Mouse (Mus musculus) stomach, embryonic 16.5 days (tissue): ENCODE measurements around the gene Olfr642. TPM values are rescaled to one million over a fixed set of nuclear protein-coding genes. Genes with fewer than 3 reads are reported as not detected.

ENCODE experiments used
- ATAC-seq: fragments of 200-750 bp; cut with Nextera tagmentation; 2 replicates; pipeline ENCODE4 v1.8.0; 2017; ENCODE audit warnings: moderate number of reproducible peaks, moderate TSS enrichment; ENCODE audit not compliant: insufficient read depth, low FRiP score
- H3K27ac ChIP-seq: fragments of 300-500 bp; sonication (generic); 2 replicates; pipeline ENCODE4 v1.5.1; 2014; ENCODE audit warnings: low read length
- H3K27me3 ChIP-seq: fragments of 300-500 bp; sonication (generic); 2 replicates; pipeline ENCODE4 v1.6.1; 2014; ENCODE audit warnings: low read length, control low read depth, mixed read lengths; ENCODE audit not compliant: control insufficient read depth, insufficient read depth
- H3K36me3 ChIP-seq: fragments of 300-500 bp; sonication (generic); 2 replicates; pipeline ENCODE4 v1.6.1; 2014; ENCODE audit warnings: low read length; ENCODE audit not compliant: control insufficient read depth, insufficient read depth
- H3K4me1 ChIP-seq: fragments of 300-500 bp; sonication (generic); 2 replicates; pipeline ENCODE4 v1.6.1; 2014; ENCODE audit warnings: low read length, control low read depth, mixed read lengths; ENCODE audit not compliant: control insufficient read depth, insufficient read depth
- H3K4me2 ChIP-seq: fragments of 300-500 bp; sonication (generic); 2 replicates; pipeline ENCODE4 v1.6.1; 2014; ENCODE audit warnings: low read depth, low read length, mixed read lengths
- H3K4me3 ChIP-seq: fragments of 300-500 bp; sonication (generic); replicated peaks from 2 replicates; pipeline ENCODE4 v1.5.1; 2014; ENCODE audit warnings: mild to moderate bottlenecking, low read length
- H3K9ac ChIP-seq: fragments of 300-500 bp; sonication (generic); 2 replicates; pipeline ENCODE4 v1.6.1; 2014; ENCODE audit warnings: low read length
- H3K9me3 ChIP-seq: fragments of 300-500 bp; sonication (generic); replicated peaks from 2 replicates; pipeline ENCODE4 v1.6.1; 2016; ENCODE audit warnings: low read length, control low read depth; ENCODE audit not compliant: control insufficient read depth
- WGBS: fragments of 180-500 bp; shearing (Covaris S2); extraction: QIAGEN DNeasy Blood & Tissue Kit; methylation state at CpG from one replicate; pipeline ENCODE4 v1.1.7; 2014; 5-methylcytosine and 5-hydroxymethylcytosine counted together
- polyA plus RNA-seq: library from polyadenylated mRNA; unstranded; fragments of >200 nt; fragmentation: Nextera tagmentation; extraction: Ambion mirVana; gene quantifications from 2 replicates; pipeline ENCODE4 v1.2.1, GENCODE M21; 2015

Olfr642 gene
- polyA plus RNA-seq, 1 experiment from 2014 or later: not detected

DNA sequence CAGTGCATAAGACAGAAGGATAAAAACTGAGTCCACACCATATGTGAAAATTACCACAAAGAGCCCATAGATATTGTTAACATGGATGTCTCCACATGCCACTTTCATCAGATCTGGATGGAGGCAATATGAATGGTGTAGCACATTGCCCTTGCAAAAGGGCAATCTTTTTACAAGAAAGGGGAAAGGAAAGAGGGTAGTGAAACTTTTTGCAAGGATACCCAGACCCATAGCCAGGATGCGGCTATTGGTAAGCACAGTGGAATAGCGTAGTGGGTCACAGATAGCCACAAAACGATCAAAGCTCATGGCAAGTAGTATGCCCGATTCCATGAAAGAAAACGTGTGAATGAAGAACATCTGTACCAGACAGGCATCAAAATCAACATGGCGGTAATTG, 30.8 kb downstream of the Olfr642 start:
- no peak for ATAC-seq
- no peaks in the 10 kb centered on the region for H3K27me3 ChIP-seq
- H3K4me3 ChIP-seq: no peak overlapping the region
- 88% methylated on average over 6 of the region's 6 CpGs for WGBS
- no peaks in the 10 kb centered on the region for H3K9me3 ChIP-seq
- H3K36me3 ChIP-seq: no peaks in the 10 kb centered on the region
- H3K4me2 ChIP-seq: no peak overlapping the region
- H3K27ac ChIP-seq: no peak overlapping the region
- H3K9ac ChIP-seq: no peak overlapping the region
- no peaks in the 10 kb centered on the region for H3K4me1 ChIP-seq

DNA sequence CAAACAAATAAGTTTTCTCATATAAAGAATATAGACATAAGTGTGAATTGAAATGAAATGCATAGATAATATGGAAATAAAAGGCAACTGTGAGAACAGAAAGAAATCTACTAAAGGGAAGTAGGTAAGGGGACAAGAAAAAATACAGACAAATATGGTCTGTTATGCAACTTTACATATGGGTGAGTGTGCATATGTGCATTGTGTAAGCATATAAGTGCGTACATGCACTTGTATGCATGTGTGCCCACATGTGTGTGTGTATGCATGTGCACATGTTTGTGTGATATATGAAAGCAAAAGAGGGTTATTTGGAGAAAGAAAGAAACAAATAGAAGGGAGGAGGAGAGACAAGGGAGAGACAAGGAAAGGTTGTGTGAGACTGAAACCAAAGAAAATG, 33.5 kb downstream of the Olfr642 start:
- Histone ChIP-seq H3K36me3 (no peaks in the 10 kb centered on the region), H3K9me3 (no peaks in the 10 kb centered on the region), H3K27me3 (no peaks in the 10 kb centered on the region), H3K4me1 (no peaks in the 10 kb centered on the region), H3K4me2 (no peak overlapping the region), H3K9ac (no peak overlapping the region), H3K27ac (no peak overlapping the region), H3K4me3 (no peak overlapping the region)
- WGBS: 79% methylated on average over 1 of the region's 1 CpGs
- ATAC-seq: no peak

DNA sequence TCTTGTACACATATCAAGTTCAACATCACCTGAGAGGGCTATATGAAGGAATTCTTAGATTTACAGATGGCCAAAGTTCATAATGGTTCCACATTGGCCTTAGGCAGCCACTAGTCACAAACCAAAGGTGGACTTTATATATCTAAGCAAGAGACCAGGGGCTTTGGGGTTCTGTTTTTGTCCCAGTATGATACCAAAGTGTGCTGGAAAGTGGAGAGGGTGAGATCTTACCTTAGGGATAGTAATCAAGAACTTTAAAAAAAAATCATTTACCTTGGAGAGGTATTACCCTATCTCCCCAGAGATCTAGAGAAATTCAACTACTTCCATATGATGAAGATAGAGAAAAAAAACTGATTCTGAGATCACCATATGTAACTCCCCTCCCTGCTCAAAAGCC, 35.3 kb downstream of the Olfr642 start, which contains the start of gene Olfr639:
Olfr639 (minus strand) TSS at position 101 of the 400 bp plus-strand sequence.
- no peaks in the 10 kb centered on the region for H3K9me3 ChIP-seq
- no peak for ATAC-seq
- H3K36me3 ChIP-seq: no peaks in the 10 kb centered on the region
- no peak within 1 kb of the TSS for H3K27ac ChIP-seq
- no peak within 1 kb of the TSS for H3K4me3 ChIP-seq
- H3K27me3 ChIP-seq: no peaks in the 10 kb centered on the region
- H3K9ac ChIP-seq: no peak within 1 kb of the TSS
- H3K4me1 ChIP-seq: no peaks in the 10 kb centered on the region
- H3K4me2 ChIP-seq: no peak within 1 kb of the TSS

DNA sequence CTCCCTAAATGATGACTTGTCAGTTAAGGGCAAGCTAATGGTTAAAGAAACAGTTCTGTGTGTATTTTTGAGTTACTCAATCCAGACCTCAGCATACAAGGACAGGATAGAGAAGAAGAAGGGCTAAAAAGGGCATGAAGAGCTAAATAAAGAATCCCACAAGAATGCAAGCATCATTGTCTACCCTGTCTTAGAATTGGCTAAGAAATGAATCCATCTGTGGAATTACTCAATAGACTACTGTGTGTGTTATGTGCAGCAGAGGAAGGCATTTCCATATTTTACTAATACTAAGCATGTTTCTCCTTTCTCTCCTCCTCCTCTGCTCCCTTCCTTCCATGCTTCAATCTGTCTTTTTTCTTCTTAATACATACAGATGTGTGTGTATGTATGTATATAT, 53.3 kb downstream of the Olfr642 start:
- ATAC-seq: no peak
- no peaks in the 10 kb centered on the region for H3K4me1 ChIP-seq

DNA sequence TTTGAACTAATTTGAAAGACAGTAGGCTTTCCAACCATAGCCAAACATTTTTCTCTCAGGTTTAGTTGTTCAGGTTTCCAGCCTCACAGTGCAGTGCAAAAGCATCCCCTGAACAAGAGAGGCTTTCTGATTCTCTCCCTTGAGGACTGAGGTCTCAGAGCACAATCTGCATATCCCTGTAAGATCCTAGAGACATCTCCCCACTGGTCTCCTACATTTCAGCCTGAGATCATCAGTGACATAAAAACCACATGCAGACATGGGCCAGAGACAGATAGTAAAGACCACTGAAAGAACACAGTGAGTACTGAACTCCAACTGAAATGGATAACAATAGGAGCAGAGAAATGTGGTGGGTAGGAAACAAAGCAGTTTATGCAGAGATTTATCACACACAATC, 54.0 kb downstream of the Olfr642 start, which contains the start of gene Olfr638:
Olfr638 (plus strand) TSS at position 301 of the 400 bp plus-strand sequence.
- Histone ChIP-seq H3K27ac (no peak within 1 kb of the TSS), H3K9ac (no peak within 1 kb of the TSS), H3K4me1 (no peaks in the 10 kb centered on the region), H3K27me3 (no peaks in the 10 kb centered on the region), H3K36me3 (no peaks in the 10 kb centered on the region), H3K4me3 (no peak within 1 kb of the TSS), H3K4me2 (no peak within 1 kb of the TSS), H3K9me3 (no peaks in the 10 kb centered on the region)
- ATAC-seq: no peak

More for the DNA sequence above, 53.3 kb downstream of the Olfr642 start:
- H3K36me3 ChIP-seq: no peaks in the 10 kb centered on the region
- no peak overlapping the region for H3K27ac ChIP-seq
- H3K9ac ChIP-seq: no peak overlapping the region
- no peaks in the 10 kb centered on the region for H3K27me3 ChIP-seq
- H3K4me2 ChIP-seq: no peak overlapping the region
- no peak overlapping the region for H3K4me3 ChIP-seq
- no peaks in the 10 kb centered on the region for H3K9me3 ChIP-seq

Other genes starting within 250 kb of the Olfr642 start
- 3,025 and 3,577 TPM in 2 replicates for gene Hbb-bt, start 238.7 kb downstream of the Olfr642 start, polyA plus RNA-seq
- gene Hbb-bs, start 224.6 kb downstream of the Olfr642 start, polyA plus RNA-seq: 8,981 and 9,755 TPM in 2 replicates
- not detected in 2 replicates for gene Hbb-bh2, start 212.1 kb downstream of the Olfr642 start, polyA plus RNA-seq
- gene Hbb-bh1, start 209.5 kb downstream of the Olfr642 start, polyA plus RNA-seq: 0.95 and 1.4 TPM in 2 replicates
- 35.5 and 42.6 TPM in 2 replicates for gene Hbb-y, start 199.4 kb downstream of the Olfr642 start, polyA plus RNA-seq
- not detected in 2 replicates for gene Olfr66, start 166.4 kb downstream of the Olfr642 start, polyA plus RNA-seq
- gene Olfr64, start 158.2 kb downstream of the Olfr642 start, polyA plus RNA-seq: not detected in 2 replicates
- gene Olfr65, start 149.2 kb downstream of the Olfr642 start, polyA plus RNA-seq: not detected in 2 replicates
- gene Olfr631, start 123.8 kb downstream of the Olfr642 start, polyA plus RNA-seq: not detected in 2 replicates
- not detected in 2 replicates for gene Olfr632, start 118.3 kb downstream of the Olfr642 start, polyA plus RNA-seq
- gene Olfr633, start 108.2 kb downstream of the Olfr642 start, polyA plus RNA-seq: not detected in 2 replicates
- 0.01 TPM in 1 of 2 replicates, not detected in the other for gene Olfr635, start 81.5 kb downstream of the Olfr642 start, polyA plus RNA-seq
- not detected in 2 replicates for gene Olfr638, start 53.9 kb downstream of the Olfr642 start, polyA plus RNA-seq
- not detected in 2 replicates for gene Olfr639, start 35.4 kb downstream of the Olfr642 start, polyA plus RNA-seq
- not detected in 2 replicates for gene Olfr640, start 27.1 kb downstream of the Olfr642 start, polyA plus RNA-seq
- gene Olfr641, start 17.2 kb downstream of the Olfr642 start, polyA plus RNA-seq: not detected in 2 replicates
- gene 4930516K23Rik, start 8.8 kb upstream of the Olfr642 start, polyA plus RNA-seq: not detected in 2 replicates
- gene Olfr644, start 19.2 kb upstream of the Olfr642 start, polyA plus RNA-seq: not detected in 2 replicates
- gene Olfr645, start 32.8 kb upstream of the Olfr642 start, polyA plus RNA-seq: not detected in 2 replicates
- not detected in 2 replicates for gene Olfr646, start 52.2 kb upstream of the Olfr642 start, polyA plus RNA-seq
- gene Ubqln5, start 77.2 kb upstream of the Olfr642 start, polyA plus RNA-seq: not detected in 2 replicates
- gene Olfr643, start 84.7 kb upstream of the Olfr642 start, polyA plus RNA-seq: not detected in 2 replicates
- gene Ubqln3, start 90.6 kb upstream of the Olfr642 start, polyA plus RNA-seq: not detected in 2 replicates
- gene Ubqlnl, start 97.9 kb upstream of the Olfr642 start, polyA plus RNA-seq: not detected in 2 replicates
- not detected in 2 replicates for gene Olfm5, start 112.2 kb upstream of the Olfr642 start, polyA plus RNA-seq
- gene Olfr648, start 130.7 kb upstream of the Olfr642 start, polyA plus RNA-seq: 0.26 and 0.27 TPM in 2 replicates
- not detected in 2 replicates for gene Olfr649, start 143.3 kb upstream of the Olfr642 start, polyA plus RNA-seq
- 0.87 and 0.89 TPM in 2 replicates for gene Trim6, start 166.1 kb upstream of the Olfr642 start, polyA plus RNA-seq
- gene Trim34a, start 191.8 kb upstream of the Olfr642 start, polyA plus RNA-seq: 1.8 and 2.2 TPM in 2 replicates
- gene Trim5, start 235.4 kb upstream of the Olfr642 start, polyA plus RNA-seq: 0.54 and 0.62 TPM in 2 replicates